Mouse (Mus musculus) cerebellum, adult 2 months (tissue): ENCODE data around the gene Wdr76.
"Not testable (repeated sequence)": the region's sequence is repeated elsewhere in the genome, so short reads cannot be mapped to it uniquely, and the experiment has no call there.

Experiments
- CTCF ChIP-seq: fragments of 200-500 bp; IDR thresholded peaks from 2 replicates; pipeline ENCODE4 v1.5.1; 2011; ENCODE audit warnings: low read depth, mild to moderate bottlenecking, control low read depth, low read length, moderate library complexity, borderline replicate concordance; ENCODE audit not compliant: insufficient read depth
- POLR2A ChIP-seq: fragments of 200-500 bp; IDR thresholded peaks from 2 replicates; pipeline ENCODE4 v1.6.1; 2011; ENCODE audit warnings: low read length, control low read depth, borderline replicate concordance; ENCODE audit not compliant: insufficient read depth

DNA sequence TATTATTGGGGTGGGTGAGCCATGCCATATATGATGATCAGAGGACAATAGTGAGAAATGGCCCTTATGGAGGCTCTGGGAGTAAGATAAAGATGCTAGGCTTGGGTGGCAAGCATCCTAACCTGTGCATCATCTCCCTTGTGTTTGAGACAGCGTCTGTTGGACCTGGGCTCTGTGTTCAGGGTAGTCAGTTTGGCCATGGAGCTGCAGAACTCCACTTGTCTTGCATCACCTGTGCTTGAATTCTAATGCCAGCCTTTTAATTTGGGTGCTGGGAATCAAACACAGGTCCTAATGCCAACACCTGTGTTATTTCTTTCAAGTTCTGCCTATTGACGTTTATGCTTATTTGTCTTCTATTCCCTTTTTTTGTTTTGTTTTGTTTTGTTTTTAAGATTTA lies 31.2 kb upstream of the Wdr76 start:
- TF ChIP-seq POLR2A, CTCF: not testable (repeated sequence)
